Mouse (Mus musculus) ES-E14 (cell line): Measurements from ENCODE around the gene Tmprss5. TPM values are rescaled to one million over a fixed set of nuclear protein-coding genes. Genes with fewer than 3 reads are reported as not detected.

Experiments
- DNase-seq: peaks from one replicate; pipeline ENCODE4 v3.0.0-alpha.2; 2013; ENCODE audit warnings: low read depth, low spot score
- H3K27ac ChIP-seq: 2 replicates; pipeline ENCODE4 v1.5.1; 2012; ENCODE audit warnings: low read depth, mild to moderate bottlenecking, low read length, moderate library complexity, mixed read lengths; ENCODE audit not compliant: poor library complexity, insufficient read depth, severe bottlenecking
- H3K36me3 ChIP-seq: 2 replicates; pipeline ENCODE4 v1.6.1; 2012; ENCODE audit warnings: mild to moderate bottlenecking, low read length, moderate library complexity, mixed read lengths; ENCODE audit not compliant: control insufficient read depth, poor library complexity, insufficient read depth, severe bottlenecking
- H3K4me1 ChIP-seq, 2 experiments: fragments of 150-350 bp in 1 of 2; sonication (generic) in 1 of 2; 2 replicates each; pipeline ENCODE4 v1.6.1; 2012; ENCODE audit warnings: low read length in 2 of 2, mild to moderate bottlenecking in 1 of 2, mixed read lengths in 1 of 2; ENCODE audit not compliant: control insufficient read depth in 2 of 2, insufficient read depth in 2 of 2, poor library complexity in 1 of 2
- H3K4me3 ChIP-seq, 2 experiments: fragments of 150-350 bp in 1 of 2; sonication (generic) in 1 of 2; 2 replicates each; pipeline ENCODE4 v1.5.1; 2012; ENCODE audit warnings: low read length in 2 of 2, low read depth in 1 of 2, mild to moderate bottlenecking in 1 of 2, mixed read lengths in 1 of 2; ENCODE audit not compliant: insufficient read depth in 1 of 2, poor library complexity in 1 of 2, severe bottlenecking in 1 of 2
- H3K9ac ChIP-seq: 2 replicates; pipeline ENCODE4 v1.6.1; 2012; ENCODE audit warnings: low read depth, mild to moderate bottlenecking, low read length, mixed read lengths; ENCODE audit not compliant: poor library complexity, insufficient read depth, severe bottlenecking
- H3K9me3 ChIP-seq: fragments of 150-350 bp; sonication (generic); 2 replicates; pipeline ENCODE4 v1.6.1; 2012; ENCODE audit warnings: low read depth, mild to moderate bottlenecking, low read length; ENCODE audit not compliant: control insufficient read depth, insufficient read depth
- CHD2 ChIP-seq: IDR thresholded peaks from 2 replicates; pipeline ENCODE4 v1.6.1; 2014; ENCODE audit warnings: mild to moderate bottlenecking, low read depth, low read length, inconsistent platforms
- HCFC1 ChIP-seq: IDR thresholded peaks from 2 replicates; pipeline ENCODE4 v1.6.1; 2012; ENCODE audit warnings: low read length, inconsistent platforms, borderline replicate concordance; ENCODE audit not compliant: insufficient read depth
- MAFK ChIP-seq: IDR thresholded peaks from 2 replicates; pipeline ENCODE4 v1.6.1; 2014; ENCODE audit warnings: mild to moderate bottlenecking, low read depth, low read length, inconsistent platforms; ENCODE audit not compliant: insufficient read depth
- ZC3H11A ChIP-seq: IDR thresholded peaks from 2 replicates; pipeline ENCODE4 v1.6.1; 2012; ENCODE audit warnings: low read depth, mild to moderate bottlenecking, inconsistent platforms, low read length, borderline replicate concordance
- ZNF384 ChIP-seq: IDR thresholded peaks from 2 replicates; pipeline ENCODE4 v1.6.1; 2012; ENCODE audit warnings: low read depth, low read length, inconsistent platforms
- in situ Hi-C, 2 experiments: fragments of 600-800 bp; cut with MboI; formaldehyde crosslinking; loops; one replicate each; pipeline ENCODE4 v1.15.1; 2025; ENCODE audit warnings: low sequenced_read_pairs in 2 of 2, inconsistent platforms in 1 of 2; ENCODE audit not compliant: unreplicated experiment in 2 of 2
- total RNA-seq: library from RNA; depleted of rRNA; stranded (reverse); fragments of 300-350 nt; gene quantifications from 2 replicates; pipeline ENCODE4 v1.2.3, GENCODE M21; 2012

Tmprss5 gene
- total RNA-seq, 1 experiment = 1.1 TPM

DNA sequence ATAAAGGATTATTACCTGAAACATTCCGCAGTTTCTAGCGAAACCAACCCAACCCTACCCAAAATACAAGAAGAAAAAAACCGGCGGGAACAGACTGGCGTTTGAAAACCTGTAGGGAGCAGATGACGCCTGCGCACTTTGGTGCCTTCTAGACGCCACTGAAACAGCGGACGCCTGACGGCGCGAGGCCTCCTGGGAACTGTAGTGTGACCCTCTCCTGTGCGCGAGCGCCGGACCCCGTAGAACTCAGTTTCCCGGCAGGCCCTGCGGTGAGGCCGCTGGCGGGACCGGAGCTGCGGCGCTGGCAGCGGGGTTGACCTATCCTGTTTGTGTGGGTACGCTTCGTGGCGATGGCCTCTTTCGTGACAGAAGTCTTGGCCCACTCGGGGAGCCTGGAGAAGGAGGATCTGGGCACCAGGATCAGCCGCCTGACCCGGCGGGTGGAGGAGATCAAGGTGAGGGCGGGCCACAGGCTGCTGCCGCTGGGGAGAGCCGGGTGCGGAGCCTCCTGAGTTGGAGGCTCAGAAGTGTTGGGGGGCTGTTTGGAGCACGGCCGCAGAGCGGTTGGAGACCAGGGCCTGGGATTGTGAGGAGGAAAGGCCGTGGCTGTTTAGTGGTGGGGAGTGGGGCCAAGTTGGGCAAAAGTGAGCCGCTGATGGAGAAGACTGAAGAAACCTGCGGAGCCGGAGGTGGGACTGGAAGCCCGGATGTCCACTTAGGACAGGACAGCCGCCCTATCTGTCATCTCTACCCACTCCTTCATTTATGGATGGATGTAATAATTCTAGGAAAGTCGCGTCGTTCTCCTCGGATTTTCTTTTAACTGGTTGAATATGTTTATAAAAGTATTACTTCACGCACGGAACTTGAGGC is 25.5 kb upstream of the Tmprss5 start, which contains the start of gene Zw10:
Gene Zw10, plus strand, starts transcription at position 281 of the 873 bp plus-strand sequence.
- Histone ChIP-seq H3K9me3 (no peaks in the 10 kb centered on the region), H3K27ac (peak within 1 kb of the TSS; percentile 57; the same call in 1 of the 2 replicates), H3K9ac (peak within 1 kb of the TSS; percentile 97), H3K4me1 (peaks cover 4 to 5% of the 10 kb centered on the region in 2 experiments; a peak in 2 of 4 replicates), H3K36me3 (peaks cover 10% of the 10 kb centered on the region), H3K4me3 (peak within 1 kb of the TSS; percentile 97 to 99)
- DNase-seq = peak; percentile 92
- in situ Hi-C loops = no loop called here
- TF ChIP-seq ZC3H11A = no peak
- peak; percentile 97 for TF ChIP-seq HCFC1
- TF ChIP-seq MAFK = no peak
- TF ChIP-seq ZNF384 = peak; percentile 68; the same call in 1 of the 2 replicates

DNA sequence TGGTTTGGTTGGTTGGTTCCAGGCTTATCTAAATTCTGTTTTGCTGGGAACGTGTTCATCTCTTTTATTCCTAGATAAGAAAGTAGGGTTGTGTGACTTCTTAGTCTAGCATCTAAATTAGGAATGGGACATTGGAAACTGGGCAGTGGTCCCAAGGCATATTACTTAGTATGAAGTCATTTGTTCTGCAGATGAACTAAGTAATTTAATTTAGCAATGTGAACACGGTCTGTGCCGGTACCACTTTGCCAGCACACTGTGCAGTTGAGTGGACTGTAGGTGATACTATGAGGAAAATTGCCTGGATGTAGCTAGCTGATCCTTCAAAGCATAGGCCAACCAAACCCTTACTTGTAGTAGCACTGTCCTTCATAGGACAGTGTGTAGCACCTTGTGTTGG is 4.2 kb upstream of the Tmprss5 start:
- Histone ChIP-seq H3K4me3 (no peak overlapping the region), H3K9me3 (no peaks in the 10 kb centered on the region), H3K27ac (no peak overlapping the region), H3K4me1 (peaks cover 0 to 2% of the 10 kb centered on the region in 2 experiments; a peak in 1 of 4 replicates), H3K9ac (no peak overlapping the region), H3K36me3 (peaks cover 37% of the 10 kb centered on the region)
- in situ Hi-C loops = loop anchor here in 1 of 2 experiments (5.0 kb wide), 1 partner anchor 410 kb away; the partner anchor contains the start of gene Ttc12
- TF ChIP-seq ZC3H11A = no peak
- no peak for TF ChIP-seq HCFC1
- TF ChIP-seq CHD2 = no peak
- no peak for TF ChIP-seq MAFK
- no peak for TF ChIP-seq ZNF384
- DNase-seq = no peak

DNA sequence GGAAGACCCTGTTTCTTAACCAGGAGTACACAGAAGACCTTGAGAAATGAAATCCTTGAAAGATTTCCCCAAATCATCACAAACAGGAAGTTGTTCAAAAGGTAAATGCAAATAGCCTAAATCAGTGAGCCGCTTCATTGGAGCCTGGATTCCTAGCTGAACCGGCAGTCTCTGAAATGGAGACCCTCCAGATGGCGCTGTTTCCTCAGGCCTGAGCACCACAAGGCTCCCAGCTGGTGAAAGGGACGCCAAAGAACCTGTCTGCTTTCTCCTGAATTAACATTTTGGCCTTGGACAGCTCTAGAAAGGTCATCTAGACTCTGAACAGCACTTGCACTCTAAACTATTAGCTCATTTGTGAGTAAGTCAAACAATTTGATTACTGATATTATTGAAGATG is 501 bp downstream of the Tmprss5 start:
- peaks cover 0 to 2% of the 10 kb centered on the region in 2 experiments; a peak in 1 of 4 replicates for H3K4me1 ChIP-seq
- no peak overlapping the region for H3K9ac ChIP-seq
- no peaks in the 10 kb centered on the region for H3K9me3 ChIP-seq
- no peak overlapping the region; the same call in 1 of the 2 replicates for H3K27ac ChIP-seq
- peak; percentile 72 for DNase-seq
- no peak overlapping the region for H3K4me3 ChIP-seq
- TF ChIP-seq HCFC1 = no peak
- TF ChIP-seq ZC3H11A = peak; percentile 89; the same call in 1 of the 2 replicates
- H3K36me3 ChIP-seq = peaks cover 19% of the 10 kb centered on the region
- in situ Hi-C loops = loop anchor here in 1 of 2 experiments (10.0 kb wide), 1 partner anchor 403 kb away; the partner anchor contains the start of gene Ttc12

GRCm38 (mm10) chr9:49087317-49087716 is 6.3 kb downstream of the Tmprss5 start:
- DNase-seq = no peak
- in situ Hi-C loops = loop anchor here in 1 of 2 experiments (10.0 kb wide), 1 partner anchor 397 kb away; the partner anchor contains the start of gene Ttc12
- H3K4me3 ChIP-seq = no peak overlapping the region
- TF ChIP-seq MAFK (no peak), ZNF384 (no peak), ZC3H11A (no peak), CHD2 (no peak), HCFC1 (no peak)
- H3K9me3 ChIP-seq = no peaks in the 10 kb centered on the region
- H3K27ac ChIP-seq = no peak overlapping the region
- no peaks in the 10 kb centered on the region for H3K4me1 ChIP-seq
- H3K9ac ChIP-seq = no peak overlapping the region
- H3K36me3 ChIP-seq = no peaks in the 10 kb centered on the region

GRCm38 (mm10) chr9:49098871-49099270 is 17.8 kb downstream of the Tmprss5 start:
- no peaks in the 10 kb centered on the region for H3K36me3 ChIP-seq
- no peak overlapping the region for H3K27ac ChIP-seq
- no peak overlapping the region for H3K4me3 ChIP-seq
- peaks cover 0 to 2% of the 10 kb centered on the region in 2 experiments; a peak in 1 of 4 replicates for H3K4me1 ChIP-seq
- no peak for DNase-seq
- H3K9me3 ChIP-seq = no peaks in the 10 kb centered on the region
- no peak overlapping the region for H3K9ac ChIP-seq
- in situ Hi-C loops = no loop called here
- TF ChIP-seq MAFK (no peak), ZNF384 (no peak), ZC3H11A (no peak), HCFC1 (no peak), CHD2 (no peak)
